Mouse (Mus musculus) spleen, postnatal 14 days (tissue): Measurements from ENCODE around the gene Atg7.
"Not testable (repeated sequence)": the region's sequence is repeated elsewhere in the genome, so short reads cannot be mapped to it uniquely, and the experiment has no call there.

Source experiments
- DNase-seq, 2 experiments: peaks; one replicate each; pipeline ENCODE4 v3.0.0; 2021 to 2022; ENCODE audit warnings: low spot score in 2 of 2

The Atg7 gene

GRCm38 (mm10) chr6:114642601-114643528 lies at the start of gene Atg7:
Gene Atg7 (plus strand): TSS chr6:114643097.
- DNase-seq, result peak; percentile 82 to 91

- DNase-seq, result not testable (repeated sequence)
Measured at GRCm38 (mm10) chr6:114614076-114614475, 28.8 kb upstream of the Atg7 start.

GRCm38 (mm10) chr6:114633886-114634285 lies 9.0 kb upstream of the Atg7 start:
- DNase-seq, result not testable (repeated sequence)

GRCm38 (mm10) chr6:114643716-114644115 lies 819 bp downstream of the Atg7 start:
- no peak for DNase-seq

- no peak for DNase-seq
Measured at GRCm38 (mm10) chr6:114644531-114644930, 1.6 kb downstream of the Atg7 start.

GRCm38 (mm10) chr6:114646201-114646600 lies 3.3 kb downstream of the Atg7 start:
- no peak for DNase-seq

- DNase-seq, result no peak
Measured at GRCm38 (mm10) chr6:114647011-114647410, 4.1 kb downstream of the Atg7 start.

GRCm38 (mm10) chr6:114648352-114649030 lies 5.6 kb downstream of the Atg7 start:
- DNase-seq, result no peak

GRCm38 (mm10) chr6:114652209-114652608 lies 9.3 kb downstream of the Atg7 start:
- DNase-seq, result no peak

- DNase-seq, result no peak
Measured at GRCm38 (mm10) chr6:114656826-114657600, 14.1 kb downstream of the Atg7 start.

- no peak for DNase-seq
Measured at GRCm38 (mm10) chr6:114657807-114658206, 14.9 kb downstream of the Atg7 start.

GRCm38 (mm10) chr6:114659278-114659991 lies 16.5 kb downstream of the Atg7 start:
- DNase-seq, result no peak

- peak in 1 of 2 experiments; percentile 8 for DNase-seq
Measured at GRCm38 (mm10) chr6:114659992-114660800, 17.3 kb downstream of the Atg7 start.

- DNase-seq, result no peak
Measured at GRCm38 (mm10) chr6:114663707-114664106, 20.8 kb downstream of the Atg7 start.

- DNase-seq, result no peak
Measured at GRCm38 (mm10) chr6:114664716-114665115, 21.8 kb downstream of the Atg7 start.

GRCm38 (mm10) chr6:114667518-114667917 lies 24.6 kb downstream of the Atg7 start:
- DNase-seq, result no peak

GRCm38 (mm10) chr6:114674771-114675170 lies 31.9 kb downstream of the Atg7 start:
- DNase-seq, result no peak

GRCm38 (mm10) chr6:114676091-114676490 lies 33.2 kb downstream of the Atg7 start:
- DNase-seq, result no peak

GRCm38 (mm10) chr6:114682092-114682711 lies 39.3 kb downstream of the Atg7 start:
- no peak for DNase-seq

GRCm38 (mm10) chr6:114683741-114684140 lies 40.8 kb downstream of the Atg7 start:
- no peak for DNase-seq
